Mouse (Mus musculus) midbrain, embryonic 13.5 days (tissue): ENCODE results near the gene Atp12a. TPM values are rescaled to one million over a fixed set of nuclear protein-coding genes. Genes with fewer than 3 reads are reported as not detected.

ENCODE experiments used
- ATAC-seq: fragments of 200-750 bp; cut with Nextera tagmentation; 2 replicates; pipeline ENCODE4 v1.8.0; 2017; ENCODE audit warnings: mild to moderate bottlenecking, moderate TSS enrichment, moderate library complexity
- H3K27ac ChIP-seq: fragments of 300-500 bp; sonication (generic); 2 replicates; pipeline ENCODE4 v1.5.1; 2015; ENCODE audit warnings: inconsistent platforms, mild to moderate bottlenecking, moderate library complexity
- H3K27me3 ChIP-seq: fragments of 300-500 bp; sonication (generic); 2 replicates; pipeline ENCODE4 v1.6.1; 2015; ENCODE audit warnings: mild to moderate bottlenecking, inconsistent platforms
- H3K36me3 ChIP-seq: fragments of 300-500 bp; sonication (generic); 2 replicates; pipeline ENCODE4 v1.6.1; 2015; ENCODE audit warnings: mild to moderate bottlenecking, inconsistent platforms
- H3K4me1 ChIP-seq: fragments of 300-500 bp; sonication (generic); replicated peaks from 2 replicates; pipeline ENCODE4 v1.6.1; 2015; ENCODE audit warnings: inconsistent platforms
- H3K4me2 ChIP-seq: fragments of 300-500 bp; sonication (generic); replicated peaks from 2 replicates; pipeline ENCODE4 v1.6.1; 2015; ENCODE audit warnings: moderate library complexity, mild to moderate bottlenecking, inconsistent platforms
- H3K4me3 ChIP-seq: fragments of 300-500 bp; sonication (generic); replicated peaks from 2 replicates; pipeline ENCODE4 v1.5.1; 2015; ENCODE audit warnings: mild to moderate bottlenecking, inconsistent platforms
- H3K9ac ChIP-seq: fragments of 300-500 bp; sonication (generic); replicated peaks from 2 replicates; pipeline ENCODE4 v1.6.1; 2015; ENCODE audit warnings: mild to moderate bottlenecking, inconsistent platforms
- H3K9me3 ChIP-seq: fragments of 300-500 bp; sonication (generic); 2 replicates; pipeline ENCODE4 v1.6.1; 2016; ENCODE audit warnings: mild to moderate bottlenecking, inconsistent platforms
- WGBS: fragments of 180-500 bp; shearing (Covaris S2); methylation state at CpG from one replicate; pipeline ENCODE4 v1.1.7; 2015; 5-methylcytosine and 5-hydroxymethylcytosine counted together
- polyA plus RNA-seq: library from polyadenylated mRNA; unstranded; fragments of >200 nt; fragmentation: Nextera tagmentation; extraction: Ambion mirVana; gene quantifications from 2 replicates; pipeline ENCODE4 v1.2.1, GENCODE M21; 2015

The Atp12a gene
- polyA plus RNA-seq, 1 experiment from 2014 or later: 0.05 TPM

DNA sequence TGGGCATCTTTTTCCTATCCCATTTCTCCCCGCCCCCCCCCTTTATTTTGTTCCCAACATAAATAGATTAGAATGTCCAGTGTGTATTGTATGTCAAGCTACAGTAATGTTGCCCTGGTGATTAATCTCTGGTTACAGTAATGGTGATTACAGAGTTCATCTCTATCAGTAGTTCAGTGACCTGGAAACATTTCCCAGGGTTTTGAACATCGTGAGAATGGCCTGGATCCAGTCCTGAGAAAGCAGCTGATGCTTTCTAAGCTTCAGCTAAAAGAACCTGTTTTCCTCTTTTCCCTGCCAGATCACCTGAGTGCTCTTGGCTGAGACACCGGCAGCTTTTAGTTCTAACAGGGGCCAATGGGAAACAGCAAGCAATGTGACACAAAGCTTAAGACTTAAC lies 25.4 kb downstream of the Atp12a start:
- no peaks in the 10 kb centered on the region for H3K36me3 ChIP-seq
- H3K9me3 ChIP-seq: no peaks in the 10 kb centered on the region
- H3K4me3 ChIP-seq: no peak overlapping the region
- no peak overlapping the region for H3K9ac ChIP-seq
- no peak overlapping the region for H3K27ac ChIP-seq
- H3K4me2 ChIP-seq: no peak overlapping the region
- H3K4me1 ChIP-seq: no peaks in the 10 kb centered on the region
- WGBS: 56% methylated on average over 3 of the region's 3 CpGs
- no peaks in the 10 kb centered on the region for H3K27me3 ChIP-seq
- no peak for ATAC-seq

DNA sequence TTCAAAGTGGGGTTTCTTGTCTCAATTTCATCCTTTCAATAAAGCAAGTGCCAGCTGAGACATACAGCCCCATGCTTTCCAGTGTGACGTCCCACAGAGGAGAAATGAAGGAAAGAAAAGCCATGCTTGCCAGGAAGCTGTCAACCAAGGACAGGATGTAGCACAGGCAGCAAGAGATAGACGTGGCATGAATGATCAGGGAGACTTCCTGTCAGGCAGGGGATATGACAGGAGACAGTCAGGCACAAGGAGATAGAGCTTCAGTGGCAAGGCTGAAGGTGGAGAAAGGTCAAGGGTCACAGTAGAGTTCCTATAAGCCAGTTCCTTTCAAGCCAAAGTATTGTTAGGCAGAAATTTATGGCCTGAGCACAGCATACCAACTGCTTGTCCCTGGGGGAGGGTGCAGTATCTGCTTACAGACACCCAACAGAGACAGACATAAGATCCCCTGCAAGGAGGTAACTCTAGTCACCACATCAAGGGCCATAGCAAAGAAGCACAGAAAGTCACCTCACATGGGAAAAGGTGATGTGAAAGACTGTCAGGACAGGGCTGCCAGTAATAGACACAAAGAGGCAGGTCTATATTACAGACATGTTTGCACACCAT lies 28.9 kb downstream of the Atp12a start:
- H3K9ac ChIP-seq: no peak overlapping the region
- ATAC-seq: no peak
- no peak overlapping the region for H3K4me3 ChIP-seq
- no peaks in the 10 kb centered on the region for H3K27me3 ChIP-seq
- H3K4me2 ChIP-seq: no peak overlapping the region
- no peak overlapping the region for H3K27ac ChIP-seq
- no peaks in the 10 kb centered on the region for H3K36me3 ChIP-seq
- no peaks in the 10 kb centered on the region for H3K4me1 ChIP-seq
- no peaks in the 10 kb centered on the region for H3K9me3 ChIP-seq
- 36% methylated on average over 2 of the region's 2 CpGs for WGBS

DNA sequence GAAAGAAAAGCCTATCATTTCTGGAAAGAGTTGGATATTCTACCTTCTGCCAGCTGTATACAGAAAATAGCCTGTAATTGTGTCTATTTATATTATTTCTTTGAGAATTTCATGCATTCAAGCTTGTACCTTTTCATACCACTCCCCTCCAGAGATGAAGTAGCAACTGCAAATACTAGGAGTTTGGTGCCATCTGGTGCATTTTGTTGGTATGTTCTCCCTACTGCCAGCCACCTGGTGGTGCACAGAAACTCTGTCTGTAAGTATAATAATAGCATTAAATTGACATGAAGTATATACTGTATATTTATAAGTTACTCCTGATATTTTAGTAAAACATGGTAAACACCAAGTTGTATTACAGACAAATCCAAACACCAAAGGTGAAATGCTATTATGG lies 33.1 kb downstream of the Atp12a start:
- H3K4me2 ChIP-seq: no peak overlapping the region
- no peaks in the 10 kb centered on the region for H3K27me3 ChIP-seq
- no peak for ATAC-seq
- no peak overlapping the region for H3K9ac ChIP-seq
- no peaks in the 10 kb centered on the region for H3K36me3 ChIP-seq
- H3K4me1 ChIP-seq: no peaks in the 10 kb centered on the region
- no peak overlapping the region for H3K27ac ChIP-seq
- no peak overlapping the region for H3K4me3 ChIP-seq
- no peaks in the 10 kb centered on the region for H3K9me3 ChIP-seq

DNA sequence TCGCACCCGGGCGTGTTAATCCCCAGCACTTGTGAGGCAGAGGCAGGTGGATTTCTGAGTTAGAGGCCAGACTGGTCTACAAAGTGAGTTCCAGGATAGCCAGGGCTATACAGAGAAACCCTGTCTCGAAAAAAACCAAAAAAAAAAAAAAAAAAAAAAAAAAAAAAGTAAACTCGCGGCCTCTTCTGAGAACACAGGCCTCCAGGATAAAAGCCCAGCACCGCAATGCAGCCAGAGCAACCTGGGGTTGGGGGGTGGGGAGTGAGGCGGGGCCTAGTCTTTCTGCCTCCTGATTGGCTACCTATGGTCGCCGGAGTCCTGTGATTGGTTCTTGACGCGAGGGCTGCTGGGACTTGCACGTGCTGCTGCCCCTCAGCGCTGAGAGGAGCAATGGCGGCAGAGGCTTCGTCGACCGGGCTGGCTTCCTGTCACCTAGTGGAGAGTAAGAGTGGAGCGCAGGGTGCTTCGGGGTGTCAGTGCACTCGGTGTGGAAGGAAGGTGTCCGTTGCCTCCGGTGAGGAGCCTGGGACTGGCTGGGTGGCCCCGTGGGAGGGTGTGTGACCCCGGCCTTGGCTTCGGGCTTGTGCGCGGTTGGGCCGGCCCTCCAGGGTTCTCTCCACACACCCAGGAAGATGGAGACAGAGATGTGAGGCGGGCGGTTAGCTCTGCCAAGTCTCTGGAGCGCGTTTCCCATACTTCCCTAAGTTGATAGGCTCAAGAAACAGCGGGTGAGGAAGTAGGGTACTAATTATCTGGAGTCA lies 37.6 kb downstream of the Atp12a start, which contains the start of gene Rnf17:
Gene Rnf17, plus strand, starts transcription at position 271 of the 761 bp plus-strand sequence.
- Histone ChIP-seq H3K4me2 (peak within 1 kb of the TSS; percentile 32), H3K4me3 (0 out of 2 replicates have a peak within 1 kb of the TSS, but pooled peaks have one; percentile 5), H3K4me1 (no peaks in the 10 kb centered on the region), H3K9me3 (no peaks in the 10 kb centered on the region), H3K36me3 (no peaks in the 10 kb centered on the region), H3K27me3 (no peaks in the 10 kb centered on the region), H3K9ac (no peak within 1 kb of the TSS), H3K27ac (no peak within 1 kb of the TSS)
- WGBS: 68% methylated on average over 34 of the region's 34 CpGs
- no peak for ATAC-seq

DNA sequence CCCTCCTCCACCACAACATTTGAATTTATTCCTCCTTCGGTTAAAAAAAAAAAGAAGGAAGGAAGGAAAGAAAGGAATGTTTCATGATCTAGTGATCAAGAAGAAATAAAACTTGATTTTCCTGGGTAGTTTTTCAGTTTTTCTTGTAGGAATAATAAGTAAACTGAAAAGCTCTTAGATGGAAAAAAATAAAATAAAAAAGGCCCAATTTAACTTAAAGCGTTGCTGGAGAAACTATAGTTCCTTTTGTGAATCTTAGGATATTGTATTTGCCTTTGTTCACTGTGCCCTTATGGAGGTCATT lies 38.2 kb downstream of the Atp12a start:
- Histone ChIP-seq H3K27me3 (no peaks in the 10 kb centered on the region), H3K4me2 (no peak overlapping the region), H3K27ac (no peak overlapping the region), H3K4me3 (no peak overlapping the region), H3K9me3 (no peaks in the 10 kb centered on the region), H3K36me3 (no peaks in the 10 kb centered on the region), H3K4me1 (no peaks in the 10 kb centered on the region), H3K9ac (no peak overlapping the region)
- WGBS: 91% methylated on average over 2 of the region's 2 CpGs
- ATAC-seq: no peak

Other genes starting within 250 kb of the Atp12a start
- not detected in 2 replicates for gene Gzme, start 244.4 kb upstream of the Atp12a start, polyA plus RNA-seq
- gene Gzmd, start 232.5 kb upstream of the Atp12a start, polyA plus RNA-seq: not detected in 2 replicates
- gene Gzmg, start 205.5 kb upstream of the Atp12a start, polyA plus RNA-seq: not detected in 2 replicates
- not detected in 2 replicates for gene Gzmn, start 190.5 kb upstream of the Atp12a start, polyA plus RNA-seq
- gene Gzmf, start 153.7 kb upstream of the Atp12a start, polyA plus RNA-seq: not detected in 2 replicates
- gene Gzmc, start 130.4 kb upstream of the Atp12a start, polyA plus RNA-seq: not detected in 2 replicates
- not detected in 2 replicates for gene Gzmb, start 102.8 kb upstream of the Atp12a start, polyA plus RNA-seq
- gene Rnf17, start 37.5 kb downstream of the Atp12a start, polyA plus RNA-seq: 1.3 and 1.7 TPM in 2 replicates
- gene Cenpj, start 210.4 kb downstream of the Atp12a start, polyA plus RNA-seq: 10.2 and 11.4 TPM in 2 replicates
- gene Parp4, start 210.6 kb downstream of the Atp12a start, polyA plus RNA-seq: 0.87 and 0.92 TPM in 2 replicates